In genomic region chr13:59679306-59679705, GRCm38 (mm10) we compare ENCODE assay signal across 33 mouse cellular contexts. TPM values are rescaled to one million over a fixed set of nuclear protein-coding genes. Genes with fewer than 3 reads are reported as not detected.
DNase-seq lines count a peak whose midpoint lies in the region; ATAC-seq and TF ChIP-seq lines count a peak whose summit lies in the region.
"Had no signal": no experiment of that assay in that cellular context is flagged by ENCODE, and none has a peak within 500 bp of the region (broad histone marks: within the 10 kb centered on the region; RNA-seq: fewer than 3 reads in every experiment).

No protein-coding gene starts in this region.

- intact Hi-C loops in gastrocnemius, postnatal 14 days (cut with DNase I; ENCODE audit: low total_unique reads), result no loop called here

- no peaks in the 10 kb centered on the region for H3K9me3 ChIP-seq in liver, embryonic 12.5 days (replicated peaks)
- no peaks in the 10 kb centered on the region for H3K9me3 ChIP-seq in liver, embryonic 11.5 days (ENCODE audit: control insufficient read depth, low read length)
- 0 out of 2 replicates have a peak, but pooled peaks cover 3% of the 10 kb centered on the region for H3K9me3 ChIP-seq in G1E (replicated peaks)
- H3K9me3 ChIP-seq: embryonic facial prominence, embryonic 12.5 days; embryonic facial prominence, embryonic 15.5 days; forebrain, embryonic 12.5 days; heart, embryonic 12.5 days; heart, embryonic 15.5 days; hindbrain, embryonic 10.5 days; hindbrain, embryonic 13.5 days; intestine, embryonic 15.5 days had no signal

- no peak overlapping the region for H3K4me3 ChIP-seq in liver, embryonic 12.5 days
- H3K4me3 ChIP-seq in liver, embryonic 11.5 days (ENCODE audit: low read depth, low read length), result no peak overlapping the region
- H3K4me3 ChIP-seq in G1E (ENCODE audit: low read depth, low read length), result peak overlapping the region; percentile 45
- H3K4me3 ChIP-seq: embryonic facial prominence, embryonic 12.5 days; embryonic facial prominence, embryonic 15.5 days; forebrain, embryonic 12.5 days; heart, embryonic 12.5 days; heart, embryonic 15.5 days; hindbrain, embryonic 10.5 days; hindbrain, embryonic 13.5 days; intestine, embryonic 15.5 days had no signal

- no peaks in the 10 kb centered on the region for H3K36me3 ChIP-seq in liver, embryonic 12.5 days
- H3K36me3 ChIP-seq in liver, embryonic 11.5 days (ENCODE audit: control insufficient read depth, insufficient read depth, low read length), result no peaks in the 10 kb centered on the region
- H3K36me3 ChIP-seq in G1E (replicated peaks), result no peaks in the 10 kb centered on the region
- H3K36me3 ChIP-seq: embryonic facial prominence, embryonic 12.5 days; embryonic facial prominence, embryonic 15.5 days; forebrain, embryonic 12.5 days; heart, embryonic 12.5 days; heart, embryonic 15.5 days; hindbrain, embryonic 10.5 days; hindbrain, embryonic 13.5 days; intestine, embryonic 15.5 days had no signal

- H3K27ac ChIP-seq in liver, embryonic 12.5 days, result peak overlapping the region; percentile 37; the same call in 1 of the 2 replicates
- no peak overlapping the region for H3K27ac ChIP-seq in liver, embryonic 11.5 days (ENCODE audit: low read depth, low read length)
- H3K27ac ChIP-seq: embryonic facial prominence, embryonic 12.5 days; embryonic facial prominence, embryonic 15.5 days; forebrain, embryonic 12.5 days; heart, embryonic 15.5 days; hindbrain, embryonic 10.5 days; hindbrain, embryonic 13.5 days; intestine, embryonic 15.5 days had no signal

- H3K27me3 ChIP-seq in liver, embryonic 12.5 days (replicated peaks), result 0 out of 2 replicates have a peak, but pooled peaks cover 4% of the 10 kb centered on the region
- no peaks in the 10 kb centered on the region for H3K27me3 ChIP-seq in liver, embryonic 11.5 days (replicated peaks; ENCODE audit: control insufficient read depth, insufficient read depth, low read length)
- H3K27me3 ChIP-seq in G1E (ENCODE audit: insufficient read depth, low read length), result no peaks in the 10 kb centered on the region
- H3K27me3 ChIP-seq: embryonic facial prominence, embryonic 12.5 days; forebrain, embryonic 12.5 days; heart, embryonic 15.5 days; hindbrain, embryonic 13.5 days; intestine, embryonic 15.5 days had no signal

- no peak overlapping the region for H3K9ac ChIP-seq in liver, embryonic 12.5 days
- H3K9ac ChIP-seq in liver, embryonic 11.5 days (ENCODE audit: low read depth, low read length), result no peak overlapping the region
- H3K9ac ChIP-seq: embryonic facial prominence, embryonic 12.5 days; embryonic facial prominence, embryonic 15.5 days; forebrain, embryonic 12.5 days; heart, embryonic 12.5 days; heart, embryonic 15.5 days; hindbrain, embryonic 13.5 days; intestine, embryonic 15.5 days had no signal

- H3K4me2 ChIP-seq in liver, embryonic 12.5 days, result no peak overlapping the region
- H3K4me2 ChIP-seq in liver, embryonic 11.5 days, result no peak overlapping the region
- H3K4me2 ChIP-seq: embryonic facial prominence, embryonic 12.5 days; embryonic facial prominence, embryonic 15.5 days; forebrain, embryonic 12.5 days; heart, embryonic 12.5 days; heart, embryonic 15.5 days; hindbrain, embryonic 13.5 days; intestine, embryonic 15.5 days had no signal

- ATAC-seq in liver, embryonic 12.5 days, result no peak
- no peak for ATAC-seq in liver, embryonic 11.5 days (replicated peaks; ENCODE audit: low FRiP score)
- ATAC-seq in G1E (ENCODE audit: extremely low read depth, insufficient number of reproducible peaks, low FRiP score, poor library complexity, severe bottlenecking), result no peak
- ATAC-seq: forebrain, embryonic 16.5 days; hindbrain, embryonic 16.5 days; intestine, embryonic 15.5 days had no signal

- TF ChIP-seq CTCF in G1E (IDR thresholded peaks at IDR 0.05; ENCODE audit: low read depth, low read length), result no peak

- peaks cover 56% of the 10 kb centered on the region for H3K4me1 ChIP-seq in liver, embryonic 12.5 days
- H3K4me1 ChIP-seq in liver, embryonic 11.5 days (replicated peaks; ENCODE audit: control insufficient read depth, insufficient read depth, low read length), result peaks cover 21% of the 10 kb centered on the region
- H3K4me1 ChIP-seq in G1E (ENCODE audit: insufficient read depth, low read depth, low read length), result peaks cover 67% of the 10 kb centered on the region
- H3K4me1 ChIP-seq: forebrain, embryonic 12.5 days had no signal

- DNase-seq in liver, embryonic 11.5 days (ENCODE audit: low spot score), result no peak
- DNase-seq in G1E (ENCODE audit: low spot score), result no peak
- peak; percentile 41 for DNase-seq in yolk sac, embryonic 10.5 days (ENCODE audit: low spot score)
- no peak for DNase-seq in urinary bladder, postnatal 25 days (ENCODE audit: low spot score)
- no peak for DNase-seq in gastrocnemius, postnatal 14 days
- DNase-seq: adrenal gland, postnatal 10 days; adrenal gland, postnatal 36 days; cerebellum, adult 11 months; cerebellum, adult 2 months; cerebellum, adult 9-11 months; cerebellum, postnatal 25 days; gastrocnemius, postnatal 10 days; heart, adult 11 months; heart, postnatal 10 days; heart, postnatal 36 days; kidney, adult 18-20 months had no signal

- 55% methylated on average over 4 of the region's 4 CpGs for WGBS in liver, embryonic 12.5 days (ENCODE audit: insufficient replicate concordance)
- WGBS in liver, embryonic 11.5 days, result 53% methylated on average over 4 of the region's 4 CpGs

RNA-seq across cellular contexts. Expression of gene Golm1, which starts 3.7 kb away (rescaled TPM):
- polyA plus RNA-seq in liver, embryonic 12.5 days (2016; fragmentation: Nextera tagmentation; extraction: Ambion mirVana), result 63.8 and 64.2 TPM in 2 replicates
- polyA plus RNA-seq in liver, embryonic 11.5 days (2014; fragmentation: Nextera tagmentation; extraction: Ambion mirVana), result 87.9 and 96.5 TPM in 2 replicates
- total RNA-seq in G1E (2014; fragmentation: Nextera tagmentation), result 126 and 146 TPM in 2 replicates
- total RNA-seq in G1E (2017), result 134 and 139 TPM in 2 replicates
- polyA plus RNA-seq in G1E (2012), result 31.5 and 32.8 TPM in 2 replicates
- total RNA-seq in gastrocnemius, postnatal 14 days (2021), result 10 to 100 TPM in 1 of 2 experiments, 1 to 10 TPM in 1; 9.3 to 10.1 TPM

RNA-seq across cellular contexts. Expression of gene 4921517D22Rik, which starts 14.6 kb away (rescaled TPM):
- not detected in 2 replicates for polyA plus RNA-seq in liver, embryonic 12.5 days (2016; fragmentation: Nextera tagmentation; extraction: Ambion mirVana)
- polyA plus RNA-seq in liver, embryonic 11.5 days (2014; fragmentation: Nextera tagmentation; extraction: Ambion mirVana), result not detected in 2 replicates
- not detected in 2 replicates for total RNA-seq in G1E (2014; fragmentation: Nextera tagmentation)
- total RNA-seq in G1E (2017), result 0.11 TPM in 1 of 2 replicates, not detected in the other
- not detected in 2 replicates for polyA plus RNA-seq in G1E (2012)
- not detected for total RNA-seq in gastrocnemius, postnatal 14 days (2021)
- total RNA-seq: adrenal gland, adult 18-20 months; adrenal gland, postnatal 10 days; adrenal gland, postnatal 36 days; common myeloid progenitor, adult 5-6 weeks; gastrocnemius, adult 18-20 months; gastrocnemius, postnatal 10 days; gastrocnemius, postnatal 4 days; heart, adult 8-10 months; heart, postnatal 10 days; heart, postnatal 36 days; MEL had no signal
- polyA plus RNA-seq: cerebellum, adult 2 months; embryonic facial prominence, embryonic 12.5 days; embryonic facial prominence, embryonic 15.5 days; forebrain, embryonic 12.5 days; forebrain, embryonic 16.5 days; heart, embryonic 12.5 days; heart, embryonic 15.5 days; hindbrain, embryonic 10.5 days; hindbrain, embryonic 13.5 days; hindbrain, embryonic 16.5 days; intestine, embryonic 15.5 days had no signal

RNA-seq across cellular contexts. Expression of gene Spata31d1a, which starts 30.8 kb away (rescaled TPM):
- polyA plus RNA-seq in liver, embryonic 12.5 days (2016; fragmentation: Nextera tagmentation; extraction: Ambion mirVana), result 0.05 TPM in 1 of 2 replicates, not detected in the other
- 0.06 and 0.11 TPM in 2 replicates for polyA plus RNA-seq in liver, embryonic 11.5 days (2014; fragmentation: Nextera tagmentation; extraction: Ambion mirVana)
- total RNA-seq in G1E (2014; fragmentation: Nextera tagmentation) (not detected in 2 replicates), G1E (2017) (0.05 and 0.12 TPM in 2 replicates)
- not detected in 2 replicates for polyA plus RNA-seq in G1E (2012)
- not detected for total RNA-seq in gastrocnemius, postnatal 14 days (2021)
- total RNA-seq: adrenal gland, adult 18-20 months; adrenal gland, postnatal 10 days; adrenal gland, postnatal 36 days; common myeloid progenitor, adult 5-6 weeks; gastrocnemius, adult 18-20 months; gastrocnemius, postnatal 10 days; heart, adult 8-10 months; heart, postnatal 10 days; heart, postnatal 36 days; MEL had no signal
- polyA plus RNA-seq: embryonic facial prominence, embryonic 12.5 days; heart, embryonic 12.5 days; hindbrain, embryonic 13.5 days; hindbrain, embryonic 16.5 days; intestine, embryonic 15.5 days had no signal

RNA-seq across cellular contexts. Expression of gene Spata31d1b, which starts 32.8 kb away (rescaled TPM):
- polyA plus RNA-seq in liver, embryonic 12.5 days (2016; fragmentation: Nextera tagmentation; extraction: Ambion mirVana), result not detected in 2 replicates
- not detected in 2 replicates for polyA plus RNA-seq in liver, embryonic 11.5 days (2014; fragmentation: Nextera tagmentation; extraction: Ambion mirVana)
- total RNA-seq in G1E (2014; fragmentation: Nextera tagmentation) (not detected in 2 replicates), G1E (2017) (0.06 and 0.22 TPM in 2 replicates)
- not detected in 2 replicates for polyA plus RNA-seq in G1E (2012)
- total RNA-seq in gastrocnemius, postnatal 14 days (2021), result not detected
- total RNA-seq: adrenal gland, adult 18-20 months; adrenal gland, postnatal 10 days; adrenal gland, postnatal 36 days; common myeloid progenitor, adult 5-6 weeks; gastrocnemius, adult 18-20 months; gastrocnemius, postnatal 10 days; heart, adult 8-10 months; heart, postnatal 10 days; heart, postnatal 36 days; MEL had no signal
- polyA plus RNA-seq: cerebellum, adult 2 months; embryonic facial prominence, embryonic 12.5 days; forebrain, embryonic 12.5 days; forebrain, embryonic 16.5 days; heart, embryonic 12.5 days; heart, embryonic 15.5 days; hindbrain, embryonic 13.5 days; intestine, embryonic 15.5 days had no signal

RNA-seq across cellular contexts. Expression of gene Spata31d1d, which starts 52.2 kb away (rescaled TPM):
- not detected in 2 replicates for polyA plus RNA-seq in liver, embryonic 12.5 days (2016; fragmentation: Nextera tagmentation; extraction: Ambion mirVana)
- not detected in 2 replicates for polyA plus RNA-seq in liver, embryonic 11.5 days (2014; fragmentation: Nextera tagmentation; extraction: Ambion mirVana)
- total RNA-seq in G1E (2014; fragmentation: Nextera tagmentation) (not detected in 2 replicates), G1E (2017) (0.05 TPM in 1 of 2 replicates, not detected in the other)
- polyA plus RNA-seq in G1E (2012), result not detected in 2 replicates
- total RNA-seq in gastrocnemius, postnatal 14 days (2021), result not detected
- total RNA-seq: adrenal gland, adult 18-20 months; adrenal gland, postnatal 10 days; adrenal gland, postnatal 36 days; common myeloid progenitor, adult 5-6 weeks; gastrocnemius, adult 18-20 months; gastrocnemius, postnatal 10 days; gastrocnemius, postnatal 4 days; heart, adult 8-10 months; heart, postnatal 10 days; heart, postnatal 36 days; MEL had no signal
- polyA plus RNA-seq: embryonic facial prominence, embryonic 12.5 days; embryonic facial prominence, embryonic 15.5 days; forebrain, embryonic 12.5 days; forebrain, embryonic 16.5 days; heart, embryonic 12.5 days; heart, embryonic 15.5 days; hindbrain, embryonic 10.5 days; hindbrain, embryonic 13.5 days; hindbrain, embryonic 16.5 days; intestine, embryonic 15.5 days had no signal
